Mouse (Mus musculus) layer of hippocampus, adult 18-20 months (tissue): Measurements from ENCODE around the gene Rnf213. TPM values are rescaled to one million over a fixed set of nuclear protein-coding genes. Genes with fewer than 3 reads are reported as not detected.
A peak's percentile ranks its signal among the peaks of the same experiment; 100 is the strongest.

Source experiments
- DNase-seq, 2 experiments: peaks; one replicate each; pipeline ENCODE4 v3.0.0; 2022; ENCODE audit warnings: low spot score in 2 of 2
- total RNA-seq, 2 experiments: library from RNA; stranded (reverse); gene quantifications; 2 replicates each; pipeline ENCODE4 v1.2.3; 2021

Rnf213 gene
- total RNA-seq, 2 experiments from 2014 or later, result 3.0 to 4.1 TPM

DNA sequence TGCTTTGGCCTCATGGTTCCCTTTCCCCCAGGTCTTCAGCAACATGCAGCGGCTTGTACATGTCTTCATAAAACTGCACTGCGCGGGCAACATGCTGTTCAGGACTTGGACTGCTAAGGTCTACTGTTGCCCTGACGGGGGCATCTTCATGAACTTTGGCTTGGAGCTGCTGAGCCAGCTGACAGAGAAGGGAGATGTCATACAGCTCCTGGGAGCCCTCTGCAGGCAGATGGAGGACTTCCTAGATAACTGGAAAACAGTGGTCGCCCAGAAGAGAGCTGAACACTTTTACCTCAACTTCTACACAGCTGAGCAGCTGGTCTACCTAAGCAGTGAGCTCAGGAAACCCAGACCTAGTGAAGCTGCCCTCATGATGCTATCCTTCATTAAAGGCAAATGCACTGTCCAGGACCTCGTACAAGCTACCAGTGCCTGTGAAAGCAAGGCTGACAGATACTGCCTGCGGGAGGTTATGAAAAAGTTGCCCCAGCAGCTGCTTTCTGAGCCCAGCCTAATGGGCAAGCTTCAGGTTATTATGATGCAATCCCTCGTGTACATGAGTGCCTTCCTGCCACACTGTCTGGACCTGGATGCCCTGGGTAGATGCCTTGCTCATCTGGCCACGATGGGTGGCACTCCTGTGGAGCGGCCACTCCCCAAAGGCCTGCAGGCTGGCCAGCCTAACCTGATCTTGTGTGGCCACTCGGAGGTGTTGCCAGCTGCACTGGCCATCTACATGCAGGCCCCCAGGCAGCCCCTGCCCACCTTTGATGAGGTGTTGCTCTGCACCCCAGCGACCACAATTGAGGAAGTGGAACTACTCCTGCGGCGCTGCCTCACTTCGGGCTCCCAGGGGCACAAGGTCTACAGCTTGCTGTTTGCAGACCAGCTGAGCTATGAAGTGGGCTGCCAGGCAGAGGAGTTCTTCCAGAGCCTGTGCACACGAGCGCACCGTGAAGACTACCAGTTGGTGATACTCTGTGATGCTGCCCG is 43.3 kb downstream of the Rnf213 start:
- peak in 1 of 2 experiments; percentile 48 for DNase-seq

DNA sequence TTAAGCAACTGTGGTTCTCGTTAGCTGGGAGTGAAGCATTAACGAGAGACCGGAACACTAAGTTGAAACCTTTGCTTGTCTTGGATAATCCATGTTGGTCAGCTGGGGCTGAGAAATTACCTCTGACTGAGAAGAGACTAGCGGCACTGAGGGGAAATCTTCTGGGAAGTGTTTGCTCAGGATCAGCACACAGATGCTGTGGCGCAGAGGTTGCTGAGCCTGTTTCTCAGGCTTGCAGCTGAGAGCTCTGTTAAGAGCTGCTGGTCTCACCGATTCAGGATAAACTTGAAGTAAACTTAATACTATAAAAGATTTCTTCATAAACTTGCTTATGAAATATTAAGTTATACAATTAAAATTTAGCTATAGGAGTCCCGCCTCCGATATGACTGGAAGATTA is 45.9 kb downstream of the Rnf213 start:
- no peak for DNase-seq

DNA sequence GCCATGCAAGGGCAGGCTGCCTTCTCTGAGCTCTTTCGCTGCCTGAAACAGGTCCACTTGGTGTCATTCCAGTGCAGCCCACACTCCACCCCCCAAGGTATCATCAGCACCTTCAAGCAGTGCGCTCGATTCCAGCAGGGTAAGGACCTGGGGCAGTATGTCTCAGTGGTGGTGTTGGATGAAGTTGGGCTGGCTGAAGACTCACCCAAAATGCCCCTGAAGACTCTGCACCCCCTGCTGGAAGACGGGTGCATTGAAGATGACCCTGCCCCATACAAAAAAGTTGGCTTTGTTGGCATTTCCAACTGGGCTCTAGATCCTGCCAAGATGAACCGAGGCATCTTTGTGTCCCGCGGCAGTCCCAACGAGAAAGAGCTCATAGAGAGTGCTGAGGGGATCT is 49.3 kb downstream of the Rnf213 start:
- no peak for DNase-seq

DNA sequence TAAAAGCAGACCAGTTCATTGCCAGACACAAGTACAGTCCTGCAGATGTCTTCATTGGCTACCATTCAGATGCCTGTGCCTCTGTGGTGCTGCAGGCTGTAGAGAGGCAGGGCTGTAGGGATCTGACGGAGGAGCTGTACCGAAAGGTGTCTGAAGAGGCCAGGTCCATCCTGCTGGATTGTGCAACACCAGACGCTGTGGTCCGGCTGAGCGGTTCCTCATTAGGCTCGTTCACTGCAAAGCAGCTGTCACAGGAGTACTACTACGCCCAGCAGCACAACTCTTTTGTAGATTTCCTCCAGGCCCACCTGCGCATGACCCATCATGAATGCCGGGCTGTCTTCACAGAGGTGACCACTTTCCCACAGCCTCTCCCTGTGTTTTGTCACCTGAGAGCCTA is 50.5 kb downstream of the Rnf213 start:
- DNase-seq, result no peak

DNA sequence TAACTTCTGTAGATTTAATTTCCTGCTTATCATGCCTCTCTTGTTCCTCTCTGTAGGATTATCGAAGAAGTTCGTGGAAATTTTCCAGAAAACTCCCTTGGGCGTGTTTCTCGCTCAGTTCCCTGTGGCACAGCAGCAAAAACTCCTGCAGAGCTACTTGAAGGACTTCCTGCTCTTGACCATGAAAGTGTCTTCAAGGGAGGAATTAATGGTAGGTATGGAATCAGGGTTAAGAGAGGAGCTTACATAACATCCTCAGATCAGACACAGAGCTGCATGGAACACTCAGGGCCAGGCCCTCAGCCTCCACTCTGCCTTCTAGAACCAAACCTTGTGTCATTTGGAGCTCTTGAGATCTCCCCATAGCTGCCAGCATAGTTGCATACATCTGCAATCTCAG is 63.2 kb downstream of the Rnf213 start:
- DNase-seq, result no peak

DNA sequence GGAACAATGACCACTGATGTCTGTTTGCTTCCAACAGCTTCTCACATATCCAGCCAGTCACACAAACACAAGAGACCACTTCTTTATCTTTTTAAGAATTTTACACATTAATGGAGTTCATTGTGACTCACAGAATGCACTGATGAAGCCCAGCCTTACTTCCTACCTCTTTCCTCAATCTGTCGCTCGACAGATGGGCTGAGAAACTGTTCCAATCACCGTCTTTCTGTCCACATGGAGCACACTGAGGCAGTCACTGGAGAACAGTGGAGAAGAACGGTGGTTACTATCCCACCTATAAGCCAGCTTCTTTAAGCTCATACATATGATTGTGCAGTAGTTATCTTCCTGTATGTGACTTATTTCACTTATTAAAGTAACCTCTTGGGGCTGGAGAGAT is 85.0 kb downstream of the Rnf213 start:
- peak; percentile 39 to 64 for DNase-seq

DNA sequence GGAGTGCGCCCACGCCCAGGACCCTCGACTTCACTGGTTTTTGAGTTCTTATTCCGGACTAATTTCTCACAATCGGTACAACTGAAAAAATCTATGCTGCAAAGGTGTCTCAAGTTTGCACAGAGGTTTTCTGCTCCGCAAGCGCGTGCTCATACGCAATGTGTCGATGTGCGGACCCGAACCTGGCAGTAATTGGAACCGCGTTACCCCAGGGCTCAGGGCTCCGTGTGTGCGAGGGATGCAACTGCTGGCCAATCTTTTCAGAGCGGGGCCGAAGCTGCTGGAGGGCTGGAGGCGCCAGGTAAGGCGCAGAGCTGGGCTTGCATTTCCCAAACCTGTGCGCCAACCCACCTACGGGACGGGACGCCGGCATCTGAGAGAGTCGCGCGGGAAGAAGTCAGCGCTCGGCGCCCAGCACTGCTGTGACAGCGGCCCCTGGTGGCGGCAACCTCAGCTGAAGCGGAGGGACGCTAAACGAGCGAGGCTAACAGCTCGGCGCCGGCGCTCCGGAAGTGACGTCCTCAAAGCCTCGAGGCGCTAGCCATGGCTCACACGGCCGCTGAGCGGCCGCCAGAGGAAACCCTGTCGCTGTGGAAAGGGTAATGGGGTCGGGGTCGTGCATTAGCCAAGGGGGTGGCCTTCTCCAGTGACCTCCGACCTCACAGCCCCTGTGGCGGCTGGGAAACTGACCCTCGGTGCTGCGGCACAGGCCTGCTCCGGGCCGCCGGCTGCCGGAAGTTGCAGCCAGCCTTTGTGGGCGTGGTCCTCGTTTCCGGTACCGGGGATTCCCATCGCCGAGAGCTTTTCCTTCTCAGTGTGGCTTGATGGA is 98.2 kb downstream of the Rnf213 start, which contains the start of gene Endov:
Endov (plus strand) TSS at position 487 of the 829 bp plus-strand sequence.
- DNase-seq, result peak; percentile 96 to 99

DNA sequence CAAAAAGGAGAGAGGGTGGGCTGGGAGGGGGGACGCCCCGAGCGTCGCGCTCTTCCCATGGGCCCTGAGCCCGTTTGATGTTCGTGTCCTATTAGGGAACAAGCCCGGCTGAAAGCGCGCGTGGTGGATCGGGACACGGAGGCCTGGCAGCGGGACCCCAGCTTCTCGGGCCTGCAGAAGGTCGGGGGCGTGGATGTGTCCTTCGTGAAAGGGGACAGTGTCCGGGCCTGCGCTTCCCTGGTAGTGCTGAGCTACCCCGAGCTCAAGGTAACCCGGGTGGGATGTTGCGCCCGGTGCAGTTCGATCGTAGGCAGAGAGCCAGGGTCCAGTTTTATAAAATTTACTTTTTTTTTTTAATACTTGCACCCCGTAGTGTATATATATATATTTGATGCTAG is 98.8 kb downstream of the Rnf213 start:
- DNase-seq, result no peak

DNA sequence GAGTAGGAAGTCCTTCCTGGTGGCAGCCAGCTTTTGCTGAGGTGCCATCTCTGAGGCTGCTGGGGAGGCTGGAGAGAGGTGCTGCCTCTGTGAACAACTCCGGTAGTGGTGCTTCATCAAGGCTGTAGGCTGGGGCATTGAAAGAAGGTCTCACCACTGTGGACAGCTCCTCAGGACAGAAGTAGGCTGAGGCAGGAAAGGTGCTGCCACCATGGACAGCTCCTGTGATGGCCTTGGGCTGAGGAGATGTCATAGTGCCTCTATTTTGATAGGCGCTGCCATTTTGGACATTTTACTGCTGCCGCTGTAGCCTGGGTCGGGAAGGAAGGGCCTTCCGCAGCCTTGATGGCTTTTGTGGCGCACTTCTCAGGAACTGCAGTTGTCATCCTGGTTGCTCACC is 99.9 kb downstream of the Rnf213 start:
- DNase-seq, result no peak

DNA sequence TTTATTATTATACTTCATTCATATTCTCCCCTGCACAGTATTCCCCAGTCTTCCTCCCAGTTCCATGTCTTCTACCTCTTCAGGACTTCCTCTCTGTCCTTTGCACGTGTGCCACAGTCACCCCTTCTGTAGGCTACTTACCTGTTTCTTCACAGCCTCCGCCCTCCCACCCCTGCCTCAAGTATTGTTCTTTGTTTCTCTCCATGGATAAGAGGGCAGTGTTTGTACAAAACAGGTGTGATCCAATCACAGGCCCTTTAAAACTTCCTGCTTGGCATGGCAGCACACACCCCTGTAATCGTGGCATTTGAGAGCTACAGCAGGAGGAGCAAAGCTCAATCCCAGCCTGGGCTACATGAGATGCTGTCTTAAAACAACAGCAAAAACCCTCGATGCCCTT is 100.6 kb downstream of the Rnf213 start:
- no peak for DNase-seq

DNA sequence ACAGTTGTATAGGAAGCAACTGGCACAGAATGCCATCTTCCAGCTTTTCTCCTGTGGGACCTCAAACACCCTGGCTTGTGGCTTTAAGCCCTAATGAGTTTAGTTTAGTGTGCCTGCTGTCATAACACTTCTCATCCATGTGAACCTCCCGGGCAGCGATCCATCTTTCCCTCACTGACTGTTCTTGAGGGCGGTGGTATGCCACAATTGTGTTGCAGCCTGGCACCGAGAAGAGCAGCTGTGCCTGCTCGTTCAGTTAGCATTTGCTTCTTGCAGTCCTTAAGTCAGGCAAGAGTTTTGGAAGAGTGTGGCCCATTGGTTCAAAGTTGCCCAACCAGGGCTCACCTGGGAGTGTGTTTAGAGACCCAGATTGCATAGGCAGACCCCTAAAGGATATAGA is 103.2 kb downstream of the Rnf213 start:
- peak; percentile 69 to 88 for DNase-seq

DNA sequence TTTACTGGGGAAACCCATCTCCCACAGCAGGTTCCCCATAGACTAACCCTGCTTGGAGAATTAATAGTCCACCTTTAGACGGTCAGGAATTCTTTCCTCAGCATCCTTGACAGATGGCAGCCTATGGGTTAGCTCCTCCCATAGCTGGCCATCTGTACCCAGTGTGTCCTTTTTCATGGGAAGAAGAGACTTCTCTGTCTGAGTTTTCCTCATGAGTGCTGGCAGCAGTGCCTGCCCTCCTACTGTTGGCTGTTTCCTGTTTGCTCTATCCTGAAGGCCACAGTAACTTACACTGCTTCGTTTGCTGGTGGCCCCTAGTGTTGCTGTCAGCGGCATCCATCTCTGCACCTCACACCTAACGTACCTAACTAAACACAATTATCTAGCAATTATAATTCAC is 104.6 kb downstream of the Rnf213 start:
- no peak for DNase-seq

DNA sequence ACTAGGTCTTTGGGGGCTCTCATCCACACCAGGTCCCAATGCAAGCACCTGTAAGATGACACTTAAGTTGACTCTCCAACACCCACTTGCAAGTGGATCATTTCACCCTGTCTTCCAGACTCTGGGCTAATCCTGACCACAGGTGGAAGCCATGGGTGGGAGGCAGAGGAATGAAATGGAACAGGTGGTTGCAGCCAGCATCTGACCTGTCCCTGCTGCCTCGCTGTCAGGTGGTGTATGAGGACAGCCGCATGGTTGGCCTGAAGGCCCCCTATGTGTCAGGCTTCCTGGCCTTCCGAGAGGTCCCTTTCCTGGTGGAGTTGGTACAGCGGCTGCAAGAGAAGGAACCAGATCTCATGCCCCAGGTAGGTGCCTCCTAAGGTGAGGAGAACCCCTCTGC is 106.4 kb downstream of the Rnf213 start:
- DNase-seq, result no peak

DNA sequence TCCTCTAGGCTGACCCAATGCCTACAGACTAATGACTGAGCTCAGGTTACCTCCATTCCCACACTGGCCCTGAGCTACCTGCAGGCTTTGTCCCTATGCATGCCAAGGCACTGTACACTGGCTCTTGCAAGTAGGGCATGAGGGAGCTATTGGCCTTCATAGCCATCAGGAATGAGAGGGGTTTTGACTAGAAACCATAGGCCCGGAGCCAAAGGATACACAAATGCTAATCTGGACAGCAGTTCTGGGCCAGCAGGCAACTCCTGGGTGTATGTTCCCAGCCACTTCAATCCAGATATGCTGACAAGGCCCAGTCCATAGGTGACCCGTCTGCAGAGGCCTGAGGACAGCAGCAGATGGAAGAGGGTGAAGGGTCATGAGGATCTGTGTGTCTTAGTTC is 107.1 kb downstream of the Rnf213 start:
- DNase-seq, result no peak

DNA sequence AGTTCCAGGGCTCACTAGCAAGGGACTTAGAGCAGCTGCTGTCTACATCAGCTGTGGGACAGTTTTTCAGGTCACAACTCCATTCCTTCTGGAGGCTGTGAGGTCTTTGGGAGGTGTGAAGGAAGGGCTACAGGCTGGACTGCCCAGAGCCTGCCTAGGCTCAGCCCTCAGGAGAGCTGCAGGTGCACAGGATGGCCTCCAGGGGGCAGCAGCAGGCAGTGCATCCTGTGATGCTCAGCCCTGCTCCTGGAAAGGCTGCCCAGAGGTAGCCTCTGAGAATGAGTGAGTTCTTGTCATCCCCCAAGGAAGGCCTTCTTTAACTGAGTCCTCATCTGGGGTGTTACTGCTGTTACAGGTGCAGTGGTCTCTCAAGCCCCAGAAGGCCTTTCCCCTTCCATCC is 110.8 kb downstream of the Rnf213 start:
- DNase-seq, result peak; percentile 59 to 84

DNA sequence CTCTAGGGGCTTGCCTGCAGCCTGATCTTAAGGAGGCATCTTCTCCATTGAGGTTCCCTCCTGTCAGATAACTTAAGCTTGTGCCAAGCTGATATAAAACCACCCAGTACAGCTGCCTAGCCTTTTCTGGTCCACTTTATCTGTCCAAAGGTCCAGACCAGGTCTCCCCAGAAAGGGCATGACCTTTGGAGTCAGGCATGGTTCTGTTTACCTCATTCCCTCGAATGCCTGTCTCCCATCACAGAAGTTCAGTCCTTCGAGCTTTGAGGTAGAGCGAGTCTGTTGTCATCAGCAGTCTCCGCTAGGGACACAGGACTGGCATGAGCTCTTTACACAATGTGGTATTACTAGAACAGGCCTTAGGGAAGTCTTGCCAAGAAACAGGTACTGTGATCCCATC is 113.5 kb downstream of the Rnf213 start:
- DNase-seq, result no peak

DNA sequence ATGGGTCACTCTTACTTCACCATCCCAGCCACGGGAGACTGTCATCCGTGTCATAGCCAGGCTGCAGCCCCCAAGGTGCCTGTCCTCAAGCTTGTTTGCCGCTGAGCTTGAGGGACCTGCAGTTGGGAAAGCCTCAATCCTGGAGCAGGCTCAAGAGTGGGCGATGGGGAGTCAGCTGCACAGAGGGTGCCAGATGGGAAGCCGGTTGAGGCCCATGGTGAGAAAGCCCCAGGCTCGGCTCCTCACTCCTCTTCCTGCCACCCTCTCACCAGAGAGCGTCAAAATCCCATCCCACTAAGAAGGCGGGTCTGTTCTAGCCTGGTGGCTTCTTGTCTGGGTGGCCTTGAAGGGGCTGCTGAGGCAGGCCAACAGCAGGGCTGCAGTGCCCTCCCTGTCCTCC is 114.9 kb downstream of the Rnf213 start:
- peak; percentile 80 to 90 for DNase-seq

DNA sequence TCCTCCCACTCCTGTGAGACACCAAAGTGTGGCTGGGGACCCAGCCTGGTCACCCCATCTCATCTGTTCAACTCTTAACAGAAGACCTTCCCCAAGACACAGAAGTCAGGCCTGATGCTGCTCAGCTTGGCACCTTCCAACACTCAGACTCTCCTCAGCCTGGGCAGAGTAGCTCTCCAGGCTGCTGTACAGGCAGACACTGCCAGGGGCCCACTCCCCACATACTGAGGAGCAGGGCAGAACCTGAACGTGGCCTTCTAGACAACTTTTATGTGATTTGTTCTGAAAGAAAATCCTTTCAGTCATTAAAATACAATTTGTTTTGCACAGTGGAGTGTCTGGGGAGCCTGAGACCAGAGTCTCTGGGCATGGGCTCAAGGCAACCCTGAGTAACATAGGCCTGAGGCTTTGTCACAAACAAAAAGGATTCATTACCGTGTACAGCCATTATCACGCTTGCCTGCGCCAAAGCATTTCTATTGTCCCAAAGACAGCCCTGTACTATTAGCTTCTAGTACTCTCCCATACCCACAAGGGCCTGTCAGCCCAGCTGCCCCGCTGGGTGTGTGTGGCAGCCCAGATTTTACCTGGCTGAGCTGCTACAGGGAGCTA is 116.4 kb downstream of the Rnf213 start:
- DNase-seq, result no peak

DNA sequence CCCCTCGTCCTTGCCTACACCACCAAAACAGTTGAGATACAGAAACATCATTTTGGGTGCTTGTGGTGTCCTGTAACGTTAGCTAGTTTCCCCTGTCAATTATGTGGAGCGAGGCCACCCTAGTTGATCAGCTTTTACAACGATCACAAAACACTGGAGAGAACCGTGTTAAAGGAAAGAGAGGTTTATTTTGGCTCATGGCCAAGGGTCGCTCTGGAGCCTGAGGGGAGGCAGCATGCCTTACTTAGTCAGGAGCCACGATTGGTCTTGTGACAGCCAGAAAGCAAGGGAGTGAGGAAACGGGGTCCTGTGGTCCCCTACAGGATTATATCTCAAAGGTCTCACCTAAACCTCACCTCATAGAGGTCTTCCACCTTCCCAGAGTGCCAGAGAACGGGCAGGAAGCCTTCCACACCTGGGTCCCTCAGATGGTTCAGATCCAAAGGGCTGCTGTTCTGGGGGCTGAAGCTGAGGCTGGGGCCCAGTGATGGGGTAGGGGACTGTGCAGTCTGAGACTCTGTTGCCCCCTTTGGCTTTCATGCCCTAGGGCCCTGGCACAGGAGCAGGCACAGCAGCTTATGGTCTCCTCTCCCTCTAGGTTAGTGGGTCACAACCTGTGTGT is 120.2 kb downstream of the Rnf213 start:
- no peak for DNase-seq

DNA sequence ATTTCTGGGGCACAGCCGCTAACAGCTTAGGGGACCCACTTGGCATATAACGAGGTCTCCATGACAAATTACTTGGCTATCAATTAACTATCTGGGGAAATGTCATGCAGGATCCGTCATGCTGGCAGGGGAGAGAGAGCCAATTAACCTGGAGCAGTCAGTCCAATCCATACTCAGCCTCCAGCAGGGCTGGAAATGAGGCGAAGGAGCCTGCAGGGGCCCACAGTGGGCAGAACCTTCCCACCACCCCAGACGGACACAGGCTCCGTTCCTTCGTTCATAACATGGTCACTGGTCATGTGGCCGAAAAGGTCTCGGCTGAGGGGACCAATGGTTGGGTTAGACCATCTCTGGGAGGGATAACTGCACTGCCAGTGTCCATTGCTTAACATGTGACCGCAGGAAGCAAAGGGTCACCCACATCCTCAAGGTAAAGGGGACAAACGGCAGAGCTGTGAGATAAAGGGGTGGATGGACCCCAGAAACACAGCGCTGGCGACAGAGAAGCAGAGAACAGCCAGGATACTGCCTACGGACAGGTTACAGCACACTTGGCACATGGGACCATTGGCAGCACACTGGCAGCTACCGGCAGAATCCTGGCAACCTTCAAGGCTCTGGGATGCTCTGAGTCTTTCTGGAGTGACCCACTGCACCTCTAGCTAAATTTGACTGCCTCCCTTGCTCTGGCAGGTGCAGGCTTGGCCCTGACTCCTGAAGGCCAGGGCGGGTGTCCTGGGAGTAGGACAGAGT is 121.4 kb downstream of the Rnf213 start:
- DNase-seq, result no peak
